Mouse (Mus musculus): ENCODE results near the gene Syt8. TPM values are rescaled to one million over a fixed set of nuclear protein-coding genes. Genes with fewer than 3 reads are reported as not detected.

The Syt8 gene
- polyA plus RNA-seq (2015; fragmentation: Illumina TruSeq; extraction: RNeasy Lipid Tissue Mini Kit (QIAGEN cat#74804); ENCODE audit: insufficient read depth, low read depth, low replicate concordance) = not detected

GRCm38 (mm10) chr7:142434137-142434865, at the start of gene Syt8:
Syt8 (plus strand) TSS chr7:142434850.

GRCm38 (mm10) chr7:142387419-142388148, 47.1 kb upstream of the Syt8 start, which contains the start of gene Ctsd:
Ctsd (minus strand) TSS chr7:142388038.

GRCm38 (mm10) chr7:142441585-142441984, 6.9 kb downstream of the Syt8 start, which contains the start of gene Tnni2:
Tnni2 (plus strand) TSS chr7:142441808.

GRCm38 (mm10) chr7:142460636-142461077, 26.0 kb downstream of the Syt8 start, which contains the start of gene Lsp1:
Lsp1 (plus strand) TSS chr7:142460809.

Other genes starting within 250 kb of the Syt8 start
- gene Gm10153, start 244.5 kb upstream of the Syt8 start, polyA plus RNA-seq (2015; fragmentation: Illumina TruSeq; extraction: RNeasy Lipid Tissue Mini Kit (QIAGEN cat#74804); ENCODE audit: insufficient read depth, low read depth, low replicate concordance) = not detected
- not detected for gene Krtap5-3, start 233.5 kb upstream of the Syt8 start, polyA plus RNA-seq (2015; fragmentation: Illumina TruSeq; extraction: RNeasy Lipid Tissue Mini Kit (QIAGEN cat#74804); ENCODE audit: insufficient read depth, low read depth, low replicate concordance)
- not detected for gene Gm7579, start 223.0 kb upstream of the Syt8 start, polyA plus RNA-seq (2015; fragmentation: Illumina TruSeq; extraction: RNeasy Lipid Tissue Mini Kit (QIAGEN cat#74804); ENCODE audit: insufficient read depth, low read depth, low replicate concordance)
- gene Krtap5-5, start 204.9 kb upstream of the Syt8 start, polyA plus RNA-seq (2015; fragmentation: Illumina TruSeq; extraction: RNeasy Lipid Tissue Mini Kit (QIAGEN cat#74804); ENCODE audit: insufficient read depth, low read depth, low replicate concordance) = not detected
- gene Gm40460, start 193.8 kb upstream of the Syt8 start, polyA plus RNA-seq (2015; fragmentation: Illumina TruSeq; extraction: RNeasy Lipid Tissue Mini Kit (QIAGEN cat#74804); ENCODE audit: insufficient read depth, low read depth, low replicate concordance) = not detected
- not detected for gene Gm2431, start 176.5 kb upstream of the Syt8 start, polyA plus RNA-seq (2015; fragmentation: Illumina TruSeq; extraction: RNeasy Lipid Tissue Mini Kit (QIAGEN cat#74804); ENCODE audit: insufficient read depth, low read depth, low replicate concordance)
- gene Gm4559, start 160.5 kb upstream of the Syt8 start, polyA plus RNA-seq (2015; fragmentation: Illumina TruSeq; extraction: RNeasy Lipid Tissue Mini Kit (QIAGEN cat#74804); ENCODE audit: insufficient read depth, low read depth, low replicate concordance) = not detected
- gene Krtap5-1, start 137.7 kb upstream of the Syt8 start, polyA plus RNA-seq (2015; fragmentation: Illumina TruSeq; extraction: RNeasy Lipid Tissue Mini Kit (QIAGEN cat#74804); ENCODE audit: insufficient read depth, low read depth, low replicate concordance) = not detected
- gene Krtap5-4, start 131.3 kb upstream of the Syt8 start, polyA plus RNA-seq (2015; fragmentation: Illumina TruSeq; extraction: RNeasy Lipid Tissue Mini Kit (QIAGEN cat#74804); ENCODE audit: insufficient read depth, low read depth, low replicate concordance) = not detected
- gene Ifitm10, start 61.1 kb upstream of the Syt8 start, polyA plus RNA-seq (2015; fragmentation: Illumina TruSeq; extraction: RNeasy Lipid Tissue Mini Kit (QIAGEN cat#74804); ENCODE audit: insufficient read depth, low read depth, low replicate concordance) = not detected
- not detected for gene Gm49369, start 52.2 kb upstream of the Syt8 start, polyA plus RNA-seq (2015; fragmentation: Illumina TruSeq; extraction: RNeasy Lipid Tissue Mini Kit (QIAGEN cat#74804); ENCODE audit: insufficient read depth, low read depth, low replicate concordance)
- 108 TPM for gene Ctsd, start 46.8 kb upstream of the Syt8 start, polyA plus RNA-seq (2015; fragmentation: Illumina TruSeq; extraction: RNeasy Lipid Tissue Mini Kit (QIAGEN cat#74804); ENCODE audit: insufficient read depth, low read depth, low replicate concordance)
- not detected for gene Tnni2, start 7.0 kb downstream of the Syt8 start, polyA plus RNA-seq (2015; fragmentation: Illumina TruSeq; extraction: RNeasy Lipid Tissue Mini Kit (QIAGEN cat#74804); ENCODE audit: insufficient read depth, low read depth, low replicate concordance)
- gene Lsp1, start 26.0 kb downstream of the Syt8 start, polyA plus RNA-seq (2015; fragmentation: Illumina TruSeq; extraction: RNeasy Lipid Tissue Mini Kit (QIAGEN cat#74804); ENCODE audit: insufficient read depth, low read depth, low replicate concordance) = 26.2 TPM
- not detected for gene Tnnt3, start 64.0 kb downstream of the Syt8 start, polyA plus RNA-seq (2015; fragmentation: Illumina TruSeq; extraction: RNeasy Lipid Tissue Mini Kit (QIAGEN cat#74804); ENCODE audit: insufficient read depth, low read depth, low replicate concordance)
- 17.2 TPM for gene Mrpl23, start 97.8 kb downstream of the Syt8 start, polyA plus RNA-seq (2015; fragmentation: Illumina TruSeq; extraction: RNeasy Lipid Tissue Mini Kit (QIAGEN cat#74804); ENCODE audit: insufficient read depth, low read depth, low replicate concordance)
- 11.9 TPM for gene Igf2, start 232.0 kb downstream of the Syt8 start, polyA plus RNA-seq (2015; fragmentation: Illumina TruSeq; extraction: RNeasy Lipid Tissue Mini Kit (QIAGEN cat#74804); ENCODE audit: insufficient read depth, low read depth, low replicate concordance)
- not detected for gene Gm49394, start 235.1 kb downstream of the Syt8 start, polyA plus RNA-seq (2015; fragmentation: Illumina TruSeq; extraction: RNeasy Lipid Tissue Mini Kit (QIAGEN cat#74804); ENCODE audit: insufficient read depth, low read depth, low replicate concordance)

Data from pancreas, adult 10 weeks (tissue).